Mouse (Mus musculus): ENCODE results near the gene Agtpbp1.

The Agtpbp1 gene

DNA sequence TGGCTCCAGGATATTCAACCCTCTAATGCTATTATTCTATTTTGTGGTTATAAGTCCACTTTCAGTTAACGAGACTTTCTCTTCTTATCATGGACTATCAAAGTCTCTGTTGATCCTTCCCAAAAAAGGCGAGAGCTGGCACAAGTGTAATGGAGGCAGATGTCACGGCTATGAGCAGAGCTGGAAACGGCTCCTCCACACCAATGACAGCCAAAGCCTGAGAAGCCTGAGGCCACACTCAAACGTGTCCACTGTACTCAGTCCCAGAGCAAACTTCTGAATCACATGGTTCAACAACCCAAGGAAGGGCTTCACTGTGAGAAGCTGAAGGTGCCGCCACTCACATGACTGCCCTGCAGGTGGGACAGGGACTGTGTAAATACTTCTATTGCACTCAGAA, 51.7 kb downstream of the Agtpbp1 start:
- in situ Hi-C loops (cut with MboI, MseI): no loop called here

DNA sequence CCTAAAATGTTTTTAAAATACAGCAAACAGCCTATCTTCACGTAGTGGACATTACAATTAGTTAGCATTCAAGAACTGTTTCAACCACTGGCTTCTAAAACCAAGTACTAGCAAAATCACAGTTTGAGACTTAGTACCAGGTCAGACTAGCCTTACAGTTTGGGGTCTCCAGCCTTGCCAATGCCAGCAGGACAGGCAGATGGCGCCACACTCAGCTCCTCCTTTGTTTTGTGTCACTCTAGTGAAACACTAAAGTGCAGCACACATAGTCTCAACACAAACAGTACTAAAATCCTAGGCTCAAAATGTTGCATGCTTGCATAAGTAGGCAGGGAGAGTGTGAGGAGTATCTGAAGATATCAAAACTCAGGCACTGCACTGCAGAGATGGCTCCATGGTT, 53.8 kb downstream of the Agtpbp1 start:
- in situ Hi-C loops (cut with MboI, MseI): no loop called here

DNA sequence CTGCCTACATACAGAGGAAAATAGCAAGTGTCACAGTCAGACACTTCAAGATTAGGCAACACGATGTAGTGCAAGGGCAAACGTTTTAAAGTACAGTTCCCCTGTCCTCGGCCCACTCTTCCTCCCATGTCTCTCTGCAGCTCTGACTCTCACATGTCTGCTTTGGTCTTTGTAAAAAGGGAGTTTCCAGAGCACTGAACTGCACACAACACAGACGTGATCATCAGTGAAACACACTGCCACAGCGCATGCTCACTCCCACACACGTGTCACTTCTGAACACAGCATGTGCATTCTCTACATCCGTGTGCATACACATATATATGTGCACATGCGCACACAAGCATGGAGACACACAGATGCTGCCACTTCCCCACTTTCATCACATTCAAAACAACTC, 54.5 kb downstream of the Agtpbp1 start:
- in situ Hi-C loops (cut with MboI, MseI): no loop called here

- in situ Hi-C loops (cut with MboI, MseI): no loop called here
These were observed 63.6 kb downstream of the Agtpbp1 start for GRCm38 (mm10) chr13:59521271-59522064.

DNA sequence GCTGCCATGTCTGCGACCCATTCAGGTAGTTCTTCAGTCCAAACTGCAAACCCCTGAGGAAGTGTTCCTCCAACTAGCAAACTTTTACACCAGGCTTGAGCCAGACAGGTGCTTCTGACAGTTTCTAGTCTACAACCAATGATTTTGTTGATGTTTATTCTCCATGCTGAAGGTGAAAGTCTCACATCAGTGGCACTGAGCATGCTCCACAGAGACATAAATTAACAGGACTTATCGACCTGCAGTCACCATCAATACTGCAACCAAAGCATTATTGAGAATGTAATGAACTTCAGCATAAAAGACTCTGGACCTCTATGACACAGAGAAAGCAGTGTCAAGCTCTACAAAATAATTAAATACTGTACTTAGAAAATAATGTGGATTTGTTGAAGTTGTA, 64.2 kb downstream of the Agtpbp1 start:
- in situ Hi-C loops (cut with MboI, MseI): no loop called here

DNA sequence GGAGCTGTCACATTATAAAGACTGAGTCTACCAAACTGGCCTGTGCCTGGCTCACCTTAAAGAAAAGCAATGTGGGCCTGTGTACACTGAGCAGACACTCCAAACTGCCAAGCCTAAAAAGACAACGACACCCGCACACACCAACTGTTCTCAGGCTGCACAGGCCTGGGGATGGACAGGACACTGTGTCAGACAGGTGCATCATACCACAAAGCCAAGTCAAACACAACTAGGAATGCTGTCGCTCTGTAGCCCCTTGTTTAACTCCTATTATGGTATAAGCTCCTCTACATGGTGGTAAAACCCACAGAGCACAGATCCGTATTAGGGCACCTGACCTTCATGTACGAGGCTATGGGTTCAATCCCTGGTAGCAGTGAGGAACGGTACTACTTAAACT, 65.5 kb downstream of the Agtpbp1 start:
- in situ Hi-C loops (cut with MboI, MseI): no loop called here

DNA sequence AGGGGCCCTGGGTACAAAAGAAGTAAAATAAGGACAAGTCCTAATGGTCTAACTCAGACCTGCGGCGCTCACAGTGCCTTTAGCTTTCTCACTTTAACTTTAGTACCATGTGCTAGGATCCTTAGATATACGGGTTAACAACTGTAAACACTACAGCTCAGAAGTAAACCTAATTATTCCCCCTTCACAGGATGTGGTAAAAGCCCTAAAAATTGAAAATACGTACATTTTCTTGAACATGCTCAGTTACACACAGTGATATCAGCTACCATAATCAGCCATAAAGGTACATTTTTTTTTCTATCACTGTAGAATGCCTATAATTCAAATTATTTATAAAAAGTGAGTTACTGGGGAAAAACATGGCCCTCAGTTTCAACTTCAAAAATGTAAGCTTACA, 67.0 kb downstream of the Agtpbp1 start:
- in situ Hi-C loops (cut with MboI, MseI): no loop called here

DNA sequence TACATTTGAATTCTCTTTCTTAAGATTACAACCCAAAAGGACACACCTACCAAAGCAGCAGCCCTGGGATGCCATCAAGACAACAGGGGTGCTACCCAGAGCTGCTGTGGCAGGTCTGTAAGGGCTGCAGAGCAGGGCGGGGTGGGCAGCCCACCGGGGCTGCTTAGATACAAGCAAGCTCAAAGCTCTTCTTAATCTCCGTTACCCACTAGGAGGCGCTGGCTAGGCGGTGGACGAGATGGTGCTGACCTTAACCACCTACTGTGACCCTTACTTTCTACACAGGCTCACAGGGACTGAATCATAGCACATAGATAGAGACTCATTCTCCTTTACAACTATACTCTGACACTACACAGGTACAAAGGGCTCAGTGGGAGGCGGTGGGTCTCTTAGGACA, 70.0 kb downstream of the Agtpbp1 start:
- in situ Hi-C loops (cut with MboI, MseI): no loop called here

GRCm38 (mm10) chr13:59509644-59510366, 75.2 kb downstream of the Agtpbp1 start:
- in situ Hi-C loops (cut with MboI, MseI): no loop called here

- in situ Hi-C loops (cut with MboI, MseI): no loop called here
These were observed 76.4 kb downstream of the Agtpbp1 start for GRCm38 (mm10) chr13:59508584-59508983.

- in situ Hi-C loops (cut with MboI, MseI): no loop called here
These were observed 78.6 kb downstream of the Agtpbp1 start for GRCm38 (mm10) chr13:59506450-59506849.

DNA sequence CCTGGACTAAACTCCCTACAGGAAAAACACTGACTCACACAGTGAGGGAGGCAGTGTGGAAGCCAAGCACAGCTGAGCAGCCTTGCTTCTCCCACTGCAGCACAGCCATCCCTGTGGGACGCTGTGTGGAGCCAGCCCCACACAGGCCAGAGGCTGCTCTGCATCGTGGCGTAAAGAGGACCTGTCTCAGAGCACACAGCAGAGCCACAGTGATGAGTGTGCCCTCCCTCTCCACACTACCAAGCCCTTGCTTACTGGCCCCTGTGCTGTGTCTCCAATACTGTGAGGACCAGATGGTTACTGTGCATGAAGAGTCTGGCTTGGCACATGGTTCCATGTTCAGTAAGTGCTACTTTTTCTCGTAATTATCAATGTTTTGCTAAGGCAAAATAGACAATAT, 79.2 kb downstream of the Agtpbp1 start:
- in situ Hi-C loops (cut with MboI, MseI): no loop called here

- in situ Hi-C loops (cut with MboI, MseI): no loop called here
These were observed 81.4 kb downstream of the Agtpbp1 start for GRCm38 (mm10) chr13:59503581-59503980.

- in situ Hi-C loops (cut with MboI, MseI): no loop called here
These were observed 85.2 kb downstream of the Agtpbp1 start for GRCm38 (mm10) chr13:59499831-59500230.

DNA sequence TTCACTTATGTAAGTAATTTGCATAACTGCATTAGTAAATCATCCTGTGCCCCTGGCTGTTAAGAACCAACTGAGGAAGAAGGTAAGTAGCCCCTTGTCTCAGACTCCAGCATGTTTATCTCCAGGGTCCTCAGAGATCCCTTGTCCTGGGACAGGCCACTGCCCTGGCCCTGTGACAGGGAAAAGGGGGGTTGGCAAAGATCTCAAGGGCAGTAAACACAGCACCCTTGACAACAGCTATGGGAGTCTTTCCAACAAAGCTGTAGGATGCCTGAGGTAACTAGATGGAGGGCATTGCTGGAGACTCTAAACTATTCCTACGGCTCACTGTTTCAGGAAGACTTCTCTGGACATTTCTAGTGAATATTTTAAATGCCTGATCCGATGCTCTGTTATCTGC, 85.7 kb downstream of the Agtpbp1 start:
- in situ Hi-C loops (cut with MboI, MseI): no loop called here

DNA sequence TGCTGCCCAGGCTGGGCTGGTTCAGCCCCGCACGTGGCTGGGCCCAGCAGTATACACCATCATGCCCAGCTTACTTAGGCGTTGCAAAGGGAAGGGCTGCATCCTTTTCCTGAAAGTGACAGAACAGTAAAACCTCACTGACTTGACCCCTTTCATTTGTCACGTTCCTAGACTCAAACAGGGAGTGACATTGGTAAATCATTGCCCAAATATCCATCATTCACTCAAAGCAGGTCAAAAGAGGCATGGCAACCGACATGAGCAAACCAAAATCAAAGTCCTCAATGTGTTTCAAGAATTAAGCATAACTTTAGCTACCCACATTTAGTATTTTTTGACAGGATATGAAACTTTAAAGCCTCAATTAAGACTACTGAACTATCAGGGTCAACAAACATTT, 86.8 kb downstream of the Agtpbp1 start:
- in situ Hi-C loops (cut with MboI, MseI): no loop called here

GRCm38 (mm10) chr13:59495839-59496238, 89.2 kb downstream of the Agtpbp1 start:
- in situ Hi-C loops (cut with MboI, MseI): no loop called here

DNA sequence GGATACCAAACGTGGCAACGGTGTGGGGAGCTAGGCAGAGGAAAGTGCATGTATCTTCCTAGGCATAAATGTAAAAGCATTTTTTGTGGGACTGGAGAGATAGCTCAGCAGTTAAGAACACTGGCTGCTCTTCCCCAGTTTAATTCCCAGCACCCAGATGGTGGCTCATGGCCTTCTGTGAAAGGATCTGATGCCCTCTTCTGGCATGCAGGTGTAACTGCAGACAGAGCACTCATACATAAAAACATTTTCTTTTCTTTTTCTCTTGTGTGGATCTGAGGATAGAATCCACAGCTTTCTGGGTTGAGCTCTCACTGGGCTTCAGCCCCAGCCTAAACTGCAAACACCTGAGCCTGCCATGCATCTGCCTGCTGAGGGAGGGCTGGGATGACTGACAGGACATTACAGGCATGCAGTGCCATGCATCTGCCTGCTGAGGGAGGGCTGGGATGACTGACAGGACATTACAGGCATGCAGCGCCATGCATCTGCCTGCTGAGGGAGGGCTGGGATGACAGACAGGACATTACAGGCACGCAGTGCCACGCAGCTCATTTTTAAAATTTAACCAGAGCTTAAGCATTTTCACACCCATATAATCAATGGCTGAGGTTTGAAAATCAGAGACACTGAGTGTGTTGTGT, 90.3 kb downstream of the Agtpbp1 start:
- in situ Hi-C loops (cut with MboI, MseI): no loop called here

DNA sequence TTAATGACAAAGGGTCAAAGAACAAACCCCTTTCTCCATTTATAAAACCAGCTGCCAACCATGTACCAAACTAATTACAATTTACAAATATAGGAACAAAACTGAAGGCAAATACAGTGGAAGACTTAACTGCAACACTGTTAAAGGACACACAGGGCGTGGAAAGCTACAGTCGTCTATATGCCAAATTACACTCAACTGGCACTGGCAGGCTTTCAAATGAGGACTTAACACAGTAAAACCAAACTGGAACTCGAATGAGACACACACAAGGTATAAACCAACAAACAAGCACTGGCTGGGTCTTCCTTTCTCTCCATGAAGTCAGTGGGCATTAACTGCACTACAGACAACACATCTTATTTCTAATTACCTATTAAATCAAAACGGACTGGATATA, 94.3 kb downstream of the Agtpbp1 start:
- in situ Hi-C loops (cut with MboI, MseI): no loop called here

DNA sequence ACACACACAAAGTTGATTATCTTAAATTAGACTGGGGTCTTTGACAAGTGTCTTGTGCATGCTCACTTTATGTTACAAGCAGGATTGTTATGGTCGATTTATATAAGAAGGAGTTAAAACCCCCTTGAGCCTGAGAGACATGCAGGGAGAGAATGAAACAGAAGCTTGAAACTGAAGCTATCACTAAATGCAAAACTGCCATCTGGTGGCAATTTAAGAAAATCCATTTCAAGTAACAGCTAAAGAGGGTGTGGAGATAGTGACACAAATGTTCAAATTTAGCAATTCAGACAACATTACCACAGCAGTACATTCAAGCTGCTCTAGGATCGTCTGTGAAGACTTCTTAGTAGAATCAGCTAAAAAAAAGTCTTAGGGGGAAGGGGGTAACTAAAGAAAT, 95.9 kb downstream of the Agtpbp1 start:
- in situ Hi-C loops (cut with MboI, MseI): no loop called here

DNA sequence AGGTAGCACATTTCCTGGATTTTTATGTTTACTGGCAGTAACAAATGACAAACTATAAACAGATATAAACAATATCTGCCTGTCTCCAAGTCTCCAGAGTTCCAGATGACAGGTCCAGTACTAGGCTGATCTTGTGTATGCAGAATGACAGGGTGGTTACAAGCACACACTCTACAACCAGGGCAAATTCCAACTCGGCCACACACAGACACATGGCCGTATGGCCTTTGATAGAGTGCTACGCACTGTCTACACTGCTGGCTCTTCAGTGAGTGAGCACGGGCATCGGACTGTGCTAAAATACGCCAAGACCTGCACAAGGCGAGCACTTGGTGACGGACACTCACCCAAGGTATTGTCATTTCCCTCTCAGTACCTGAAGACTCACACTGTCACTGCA, 97.7 kb downstream of the Agtpbp1 start:
- in situ Hi-C loops (cut with MboI, MseI): no loop called here

DNA sequence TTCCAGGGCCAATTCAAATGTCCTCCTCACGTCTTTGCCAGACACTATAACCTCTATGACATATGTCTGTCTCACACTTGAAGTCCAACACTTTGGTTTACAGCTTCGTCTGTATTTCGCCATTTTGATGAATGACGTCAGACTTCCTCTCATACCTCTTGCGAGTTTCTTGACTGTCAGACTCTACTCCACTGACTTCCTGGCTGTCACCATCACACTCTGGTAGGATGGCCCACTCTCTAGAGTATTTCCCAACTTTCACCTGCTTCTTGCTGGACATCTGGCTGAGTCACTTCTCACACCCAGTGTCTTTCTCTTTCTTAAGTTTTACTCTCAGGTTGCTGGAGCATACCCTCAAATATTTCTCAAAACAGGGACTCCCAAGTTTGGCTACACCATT, 98.8 kb downstream of the Agtpbp1 start:
- in situ Hi-C loops (cut with MboI, MseI): no loop called here

DNA sequence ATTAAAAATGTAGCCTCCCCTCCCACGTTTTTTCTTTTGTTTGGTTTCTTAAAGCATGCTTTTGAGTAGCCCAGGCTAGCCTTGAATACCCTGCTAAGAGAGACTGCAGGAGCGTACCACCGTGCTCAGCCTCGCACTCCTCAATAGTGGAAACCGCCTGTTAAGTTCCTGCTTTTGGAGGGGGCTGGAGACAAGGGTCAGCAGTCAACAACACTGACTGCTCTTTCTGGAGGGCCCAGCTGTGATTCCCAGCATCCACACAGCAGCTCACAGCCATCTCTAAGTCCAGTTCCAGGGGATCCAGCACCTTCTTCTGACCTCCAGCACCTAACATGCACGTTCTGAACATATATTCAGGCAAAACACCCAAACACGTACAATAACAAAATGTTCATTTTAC, 99.6 kb downstream of the Agtpbp1 start:
- in situ Hi-C loops (cut with MboI, MseI): no loop called here

Data from T-helper 1 cell (primary cell).